Mouse (Mus musculus) forebrain, embryonic 13.5 days (tissue): ENCODE results near the gene Slc25a19. TPM values are rescaled to one million over a fixed set of nuclear protein-coding genes. Genes with fewer than 3 reads are reported as not detected.

Experiments
- ATAC-seq: fragments of 200-750 bp; cut with Nextera tagmentation; 2 replicates; pipeline ENCODE4 v1.8.0; 2017
- H3K27ac ChIP-seq: fragments of 300-500 bp; sonication (generic); 2 replicates; pipeline ENCODE4 v1.5.1; 2015; ENCODE audit warnings: inconsistent platforms, mild to moderate bottlenecking, moderate library complexity
- H3K27me3 ChIP-seq: fragments of 300-500 bp; sonication (generic); 2 replicates; pipeline ENCODE4 v1.6.1; 2015; ENCODE audit warnings: mild to moderate bottlenecking, inconsistent platforms
- H3K36me3 ChIP-seq: fragments of 300-500 bp; sonication (generic); 2 replicates; pipeline ENCODE4 v1.6.1; 2015; ENCODE audit warnings: mild to moderate bottlenecking, inconsistent platforms; ENCODE audit not compliant: poor library complexity, severe bottlenecking
- H3K4me1 ChIP-seq: fragments of 300-500 bp; sonication (generic); 2 replicates; pipeline ENCODE4 v1.6.1; 2015; ENCODE audit warnings: inconsistent platforms
- H3K4me2 ChIP-seq: fragments of 300-500 bp; sonication (generic); 2 replicates; pipeline ENCODE4 v1.6.1; 2015; ENCODE audit warnings: inconsistent platforms, mild to moderate bottlenecking, moderate library complexity
- H3K4me3 ChIP-seq: fragments of 300-500 bp; sonication (generic); 2 replicates; pipeline ENCODE4 v1.5.1; 2015; ENCODE audit warnings: mild to moderate bottlenecking, inconsistent platforms
- H3K9ac ChIP-seq: fragments of 300-500 bp; sonication (generic); 2 replicates; pipeline ENCODE4 v1.6.1; 2015; ENCODE audit warnings: mild to moderate bottlenecking, inconsistent platforms
- H3K9me3 ChIP-seq: fragments of 300-500 bp; sonication (generic); replicated peaks from 2 replicates; pipeline ENCODE4 v1.6.1; 2016; ENCODE audit warnings: inconsistent platforms
- WGBS: fragments of 180-500 bp; shearing (Covaris S2); methylation state at CpG from one replicate; pipeline ENCODE4 v1.1.7; 2015; 5-methylcytosine and 5-hydroxymethylcytosine counted together
- polyA plus RNA-seq: library from polyadenylated mRNA; unstranded; fragments of >200 nt; fragmentation: Nextera tagmentation; extraction: Ambion mirVana; gene quantifications from 2 replicates; pipeline ENCODE4 v1.2.1, GENCODE M21; 2015

Slc25a19 gene
- polyA plus RNA-seq, 1 experiment from 2014 or later = 37.6 TPM

DNA sequence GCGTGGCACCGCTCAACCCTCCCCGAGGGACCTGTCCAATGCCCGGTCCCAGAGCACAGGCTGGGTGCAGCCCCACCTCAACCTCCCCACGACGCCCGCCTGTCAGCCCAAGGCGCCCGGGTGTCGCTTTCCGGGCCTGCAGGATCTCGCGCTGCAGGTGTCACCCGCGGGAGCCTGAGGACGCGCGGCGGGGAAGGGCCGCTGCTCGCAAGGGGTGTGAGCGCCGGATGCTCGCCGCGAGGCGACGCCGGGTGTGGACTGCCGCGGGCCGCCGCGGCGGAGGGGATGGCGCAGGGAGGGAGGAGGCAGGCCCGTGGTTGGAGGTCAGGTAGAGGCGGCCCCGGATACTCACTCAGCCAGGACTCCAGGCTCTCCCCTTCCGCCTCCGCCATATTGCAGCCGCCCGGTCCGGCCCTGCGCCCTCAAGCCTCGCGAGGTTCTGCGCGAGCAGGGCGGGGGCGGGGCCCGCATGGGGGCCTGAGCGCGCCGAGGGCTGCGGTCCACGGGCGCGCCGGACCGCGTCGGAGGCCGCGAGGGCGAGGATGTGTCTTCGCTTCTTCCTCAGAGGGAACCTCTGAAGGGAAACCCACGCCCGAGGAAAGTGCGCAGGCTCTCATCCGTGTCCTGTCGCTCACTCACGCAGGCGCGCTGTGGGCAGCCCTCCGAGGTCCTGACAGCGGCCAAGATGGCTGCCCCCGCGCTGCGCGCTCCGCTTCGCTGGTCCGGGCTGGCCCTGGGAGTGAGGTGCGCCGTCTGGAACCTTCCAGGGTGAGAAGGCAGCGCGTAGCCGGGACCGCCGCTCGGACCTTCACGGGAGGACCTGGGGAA lies 24.4 kb downstream of the Slc25a19 start, which contains the start of the genes Mrps7 and Gga3:
Gene Mrps7, plus strand, starts transcription at position 450 of the 828 bp plus-strand sequence.
Gene Gga3, minus strand, starts transcription at position 576 of the 828 bp plus-strand sequence.
- WGBS = 1% methylated on average over 67 of the region's 93 CpGs

DNA sequence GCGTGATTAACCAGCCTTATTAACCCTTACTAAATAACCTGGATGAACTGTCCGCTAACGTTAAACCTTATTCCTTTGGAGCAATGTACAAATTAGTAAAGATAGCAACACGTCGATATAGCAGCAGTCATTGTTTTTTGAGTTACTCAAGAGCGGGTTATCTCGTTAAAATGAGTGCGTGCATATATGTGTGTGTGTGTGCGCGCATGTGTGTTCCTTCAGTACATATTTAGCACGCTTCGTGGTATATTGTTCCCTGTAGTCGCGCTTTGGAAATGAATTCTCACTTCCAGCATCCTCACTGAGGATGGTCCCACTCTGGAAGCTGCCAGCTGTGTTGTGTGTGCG lies 25.0 kb downstream of the Slc25a19 start:
- peak overlapping the region; percentile 97 for H3K9ac ChIP-seq
- H3K36me3 ChIP-seq = peaks cover 47% of the 10 kb centered on the region
- peaks cover 31% of the 10 kb centered on the region for H3K4me1 ChIP-seq
- H3K27me3 ChIP-seq = no peaks in the 10 kb centered on the region
- peak overlapping the region; percentile 99 for H3K4me3 ChIP-seq
- no peak for ATAC-seq
- peak overlapping the region; percentile 96 for H3K4me2 ChIP-seq
- peak overlapping the region; percentile 85 for H3K27ac ChIP-seq
- 8% methylated on average over 15 of the region's 15 CpGs for WGBS
- H3K9me3 ChIP-seq = no peaks in the 10 kb centered on the region

More for the DNA sequence above, 24.4 kb downstream of the Slc25a19 start, which contains the start of the genes Mrps7 and Gga3:
- peak; percentile 97 for ATAC-seq
- H3K4me1 ChIP-seq = peaks cover 31% of the 10 kb centered on the region
- H3K9me3 ChIP-seq = no peaks in the 10 kb centered on the region
- H3K4me2 ChIP-seq = peak within 1 kb of the TSS; percentile 96
- H3K4me3 ChIP-seq = peak within 1 kb of the TSS; percentile 99
- H3K27me3 ChIP-seq = no peaks in the 10 kb centered on the region
- peak within 1 kb of the TSS; percentile 97 for H3K9ac ChIP-seq
- H3K27ac ChIP-seq = peak within 1 kb of the TSS; percentile 85
- H3K36me3 ChIP-seq = peaks cover 48% of the 10 kb centered on the region

- Histone ChIP-seq H3K4me2 (no peak overlapping the region), H3K9me3 (no peaks in the 10 kb centered on the region), H3K4me3 (no peak overlapping the region), H3K9ac (no peak overlapping the region), H3K27me3 (no peaks in the 10 kb centered on the region), H3K4me1 (peaks cover 31% of the 10 kb centered on the region), H3K27ac (no peak overlapping the region), H3K36me3 (peaks cover 44% of the 10 kb centered on the region)
- ATAC-seq = no peak
- WGBS = 100% methylated on average over 4 of the region's 4 CpGs
These were observed 26.9 kb downstream of the Slc25a19 start for GRCm38 (mm10) chr11:115601174-115601573.

DNA sequence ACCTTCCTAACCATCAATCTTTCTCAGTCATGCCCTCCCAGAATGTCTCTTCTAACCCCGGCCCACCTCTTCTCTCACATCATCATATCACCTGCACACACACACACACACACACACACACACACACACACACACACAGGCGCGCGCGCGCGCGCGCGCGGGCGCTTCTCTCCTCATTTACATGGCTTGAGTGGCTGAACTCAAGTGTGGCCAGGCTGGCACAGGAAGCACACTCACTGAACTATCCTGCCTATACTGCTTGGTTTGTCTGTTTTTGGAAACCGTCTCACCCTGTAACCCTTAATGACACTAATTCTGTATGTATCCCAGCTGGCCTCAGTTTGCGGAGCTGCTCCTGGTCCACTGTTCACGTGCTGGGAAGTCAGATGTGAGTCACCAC lies 27.4 kb downstream of the Slc25a19 start:
- Histone ChIP-seq H3K4me2 (no peak overlapping the region), H3K9ac (no peak overlapping the region), H3K4me3 (no peak overlapping the region), H3K36me3 (peaks cover 44% of the 10 kb centered on the region), H3K27ac (no peak overlapping the region), H3K9me3 (no peaks in the 10 kb centered on the region), H3K27me3 (no peaks in the 10 kb centered on the region), H3K4me1 (peaks cover 30% of the 10 kb centered on the region)
- no peak for ATAC-seq
- 93% methylated on average over 15 of the region's 15 CpGs for WGBS

DNA sequence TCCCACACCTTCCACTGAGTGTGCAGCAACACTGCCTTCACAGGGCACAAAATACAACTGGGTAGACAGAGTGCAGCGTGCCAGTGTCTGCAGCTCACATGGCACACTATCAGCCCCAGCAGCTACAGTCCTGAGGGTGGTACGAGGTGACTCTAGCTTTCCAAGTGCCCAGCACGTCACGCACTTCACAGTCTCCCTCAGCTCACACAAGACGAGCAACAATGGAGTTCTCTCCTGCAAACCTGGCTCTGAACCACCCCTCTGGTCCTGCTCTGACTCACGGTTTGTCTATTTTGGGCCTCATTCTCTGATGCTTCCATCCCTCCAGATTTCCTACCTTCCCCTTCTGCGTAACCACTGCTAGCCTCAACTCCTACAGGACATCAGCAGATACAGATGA lies 28.4 kb downstream of the Slc25a19 start:
- no peak overlapping the region for H3K27ac ChIP-seq
- peaks cover 20% of the 10 kb centered on the region for H3K4me1 ChIP-seq
- no peak overlapping the region for H3K9ac ChIP-seq
- WGBS = 94% methylated on average over 7 of the region's 7 CpGs
- no peaks in the 10 kb centered on the region for H3K9me3 ChIP-seq
- ATAC-seq = no peak
- H3K36me3 ChIP-seq = peaks cover 44% of the 10 kb centered on the region
- no peak overlapping the region for H3K4me3 ChIP-seq
- H3K27me3 ChIP-seq = no peaks in the 10 kb centered on the region
- no peak overlapping the region for H3K4me2 ChIP-seq

DNA sequence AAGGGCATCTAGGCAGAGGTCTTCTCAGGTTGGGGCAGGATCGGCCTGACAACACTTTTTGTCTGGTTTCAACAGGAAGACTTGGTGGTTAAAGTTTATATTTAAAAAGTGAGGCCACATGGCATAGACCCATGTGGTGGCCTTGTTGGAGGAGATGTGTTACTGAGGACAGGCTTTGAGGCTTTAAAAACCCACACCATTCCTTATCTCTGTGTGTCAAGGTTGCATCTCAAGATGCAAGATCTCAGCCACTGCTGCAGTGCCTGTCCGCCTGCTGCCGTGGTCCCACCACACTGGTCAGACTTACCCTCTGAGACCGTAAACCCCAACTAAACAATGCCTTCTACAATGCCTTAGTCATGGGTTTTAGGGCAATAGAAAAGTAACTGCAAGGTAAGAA lies 29.8 kb downstream of the Slc25a19 start:
- no peak for ATAC-seq
- Histone ChIP-seq H3K27ac (no peak overlapping the region), H3K36me3 (peaks cover 58% of the 10 kb centered on the region), H3K4me1 (peaks cover 15% of the 10 kb centered on the region), H3K4me3 (no peak overlapping the region), H3K27me3 (no peaks in the 10 kb centered on the region), H3K9ac (no peak overlapping the region), H3K4me2 (no peak overlapping the region), H3K9me3 (no peaks in the 10 kb centered on the region)
- 96% methylated on average over 4 of the region's 4 CpGs for WGBS

- ATAC-seq = no peak
- H3K27ac ChIP-seq = no peak overlapping the region
- 95% methylated on average over 3 of the region's 3 CpGs for WGBS
- H3K4me3 ChIP-seq = no peak overlapping the region
- no peaks in the 10 kb centered on the region for H3K9me3 ChIP-seq
- H3K4me1 ChIP-seq = no peaks in the 10 kb centered on the region
- no peak overlapping the region for H3K4me2 ChIP-seq
- no peaks in the 10 kb centered on the region for H3K27me3 ChIP-seq
- H3K36me3 ChIP-seq = peaks cover 78% of the 10 kb centered on the region
- H3K9ac ChIP-seq = no peak overlapping the region
These were observed 32.9 kb downstream of the Slc25a19 start for GRCm38 (mm10) chr11:115595209-115595608.

GRCm38 (mm10) chr11:115590526-115591075 lies 37.5 kb downstream of the Slc25a19 start:
- no peaks in the 10 kb centered on the region for H3K4me1 ChIP-seq
- no peak overlapping the region for H3K9ac ChIP-seq
- 91% methylated on average over 2 of the region's 2 CpGs for WGBS
- H3K4me3 ChIP-seq = no peak overlapping the region
- H3K9me3 ChIP-seq = no peaks in the 10 kb centered on the region
- H3K36me3 ChIP-seq = peaks cover 94% of the 10 kb centered on the region
- ATAC-seq = no peak
- no peak overlapping the region for H3K27ac ChIP-seq
- H3K27me3 ChIP-seq = no peaks in the 10 kb centered on the region
- H3K4me2 ChIP-seq = no peak overlapping the region

DNA sequence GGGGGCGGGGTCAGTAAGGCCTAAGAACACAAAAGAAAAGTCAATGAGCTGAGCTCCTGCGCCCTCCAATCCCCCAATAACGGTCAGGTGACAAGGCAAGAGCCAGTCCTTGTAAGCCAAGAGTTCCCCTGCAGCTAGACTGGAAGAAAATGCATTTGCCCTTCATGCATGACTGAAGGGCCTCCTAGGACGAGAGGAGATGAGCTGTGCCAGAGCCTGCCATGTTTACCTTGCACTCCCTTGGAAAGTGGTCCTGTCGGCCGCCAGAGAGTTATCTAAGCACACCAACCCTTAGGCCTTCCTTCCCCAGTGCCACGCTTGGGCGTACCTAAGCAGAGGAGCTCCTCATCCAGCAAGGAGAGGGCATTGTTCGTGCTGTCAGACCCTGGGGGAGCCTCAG lies 40.1 kb downstream of the Slc25a19 start:
- Histone ChIP-seq H3K36me3 (peaks cover 98% of the 10 kb centered on the region), H3K4me1 (no peaks in the 10 kb centered on the region), H3K4me2 (no peak overlapping the region), H3K27ac (no peak overlapping the region), H3K27me3 (no peaks in the 10 kb centered on the region), H3K9me3 (no peaks in the 10 kb centered on the region), H3K4me3 (no peak overlapping the region), H3K9ac (no peak overlapping the region)
- WGBS = 86% methylated on average over 9 of the region's 9 CpGs
- ATAC-seq = no peak

DNA sequence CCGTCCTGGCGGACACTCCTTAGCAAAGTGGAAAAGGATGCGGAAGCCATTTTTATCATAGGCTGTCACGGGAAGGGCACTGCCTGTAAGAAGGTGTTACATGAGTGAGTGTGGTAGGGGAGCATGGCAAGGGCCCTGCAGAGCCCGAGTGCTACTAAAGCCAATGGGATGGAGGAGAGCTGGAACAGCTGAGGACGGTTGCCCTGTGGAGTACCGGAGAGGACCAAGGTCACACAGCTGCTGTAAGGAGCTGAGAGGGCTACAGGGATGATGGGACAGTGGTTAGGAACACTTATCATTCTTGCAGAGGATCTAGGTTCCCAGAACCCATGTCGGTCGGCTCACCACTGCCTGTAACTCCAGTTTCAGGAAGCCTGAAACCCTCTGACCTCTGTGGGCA lies 41.7 kb downstream of the Slc25a19 start:
- no peaks in the 10 kb centered on the region for H3K9me3 ChIP-seq
- no peak overlapping the region for H3K4me2 ChIP-seq
- no peak for ATAC-seq
- WGBS = 96% methylated on average over 9 of the region's 9 CpGs
- H3K9ac ChIP-seq = no peak overlapping the region
- peaks cover 98% of the 10 kb centered on the region for H3K36me3 ChIP-seq
- H3K27ac ChIP-seq = no peak overlapping the region
- no peaks in the 10 kb centered on the region for H3K4me1 ChIP-seq
- H3K27me3 ChIP-seq = no peaks in the 10 kb centered on the region
- no peak overlapping the region for H3K4me3 ChIP-seq

DNA sequence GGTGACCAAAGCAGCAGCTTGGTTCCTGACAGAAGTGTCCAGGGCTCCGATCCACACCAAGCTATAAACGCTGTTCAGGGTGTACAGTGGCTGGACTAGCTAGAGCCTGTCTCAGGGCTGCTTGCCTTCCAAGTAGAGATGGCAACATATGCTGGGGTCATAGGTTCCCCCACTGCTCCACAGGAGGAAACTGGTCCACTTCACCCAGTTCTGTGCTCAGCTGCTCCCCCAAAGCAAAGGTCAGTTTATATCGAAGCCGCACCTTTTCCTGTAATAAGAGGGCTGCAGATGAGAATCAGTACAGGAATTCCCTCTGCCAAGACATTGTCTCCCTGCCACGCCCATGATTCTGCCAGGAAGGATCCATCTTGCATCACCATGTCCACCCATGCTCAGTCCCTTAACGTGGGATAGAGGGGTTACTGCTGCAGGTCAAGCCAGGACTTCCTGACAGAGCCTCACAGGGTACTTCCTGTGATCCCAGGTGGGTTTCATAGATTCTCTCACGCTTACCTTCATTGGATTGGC lies 42.5 kb downstream of the Slc25a19 start:
- Histone ChIP-seq H3K4me2 (no peak overlapping the region), H3K27ac (no peak overlapping the region), H3K4me1 (no peaks in the 10 kb centered on the region), H3K27me3 (no peaks in the 10 kb centered on the region), H3K4me3 (no peak overlapping the region), H3K9ac (no peak overlapping the region), H3K36me3 (peaks cover 98% of the 10 kb centered on the region), H3K9me3 (no peaks in the 10 kb centered on the region)
- no peak for ATAC-seq
- 94% methylated on average over 7 of the region's 7 CpGs for WGBS

DNA sequence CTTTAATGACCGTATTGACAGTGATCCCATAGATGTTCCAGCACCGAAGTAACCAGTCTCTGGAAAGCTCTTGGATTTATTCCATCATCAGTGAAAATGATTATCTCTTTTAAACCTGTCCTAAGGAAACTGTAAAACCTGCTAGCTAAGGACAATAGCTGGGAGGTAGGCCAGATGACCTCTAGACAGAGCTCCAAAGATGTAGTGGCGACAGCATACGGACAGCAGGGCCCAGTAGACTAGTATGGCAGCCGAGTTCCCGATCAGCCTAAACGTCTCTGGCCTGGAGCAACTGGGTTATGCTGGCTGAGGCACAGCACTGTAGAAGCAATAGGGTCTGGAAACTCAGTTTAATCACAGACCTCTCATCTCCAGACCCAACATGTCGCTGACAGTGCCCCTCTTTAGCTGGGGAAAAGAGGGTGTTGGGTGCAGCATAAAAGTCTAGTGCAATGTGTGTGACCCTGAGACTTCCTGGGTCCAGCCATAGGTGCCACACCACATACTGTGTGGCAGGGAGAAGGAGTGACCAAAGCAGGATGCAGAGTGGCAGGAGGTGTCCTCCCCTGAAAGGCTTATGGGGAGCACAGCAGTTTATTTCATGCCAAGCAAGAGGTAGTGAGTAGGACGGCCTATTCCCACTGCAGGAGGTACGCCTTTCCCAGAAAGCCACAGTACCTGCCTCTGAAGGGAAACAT lies 43.6 kb downstream of the Slc25a19 start:
- 91% methylated on average over 10 of the region's 10 CpGs for WGBS
- Histone ChIP-seq H3K9me3 (no peaks in the 10 kb centered on the region), H3K4me2 (no peak overlapping the region), H3K4me3 (no peak overlapping the region), H3K4me1 (no peaks in the 10 kb centered on the region), H3K36me3 (peaks cover 98% of the 10 kb centered on the region), H3K9ac (no peak overlapping the region), H3K27ac (no peak overlapping the region), H3K27me3 (no peaks in the 10 kb centered on the region)
- ATAC-seq = no peak
